In the genomic region with DNA sequence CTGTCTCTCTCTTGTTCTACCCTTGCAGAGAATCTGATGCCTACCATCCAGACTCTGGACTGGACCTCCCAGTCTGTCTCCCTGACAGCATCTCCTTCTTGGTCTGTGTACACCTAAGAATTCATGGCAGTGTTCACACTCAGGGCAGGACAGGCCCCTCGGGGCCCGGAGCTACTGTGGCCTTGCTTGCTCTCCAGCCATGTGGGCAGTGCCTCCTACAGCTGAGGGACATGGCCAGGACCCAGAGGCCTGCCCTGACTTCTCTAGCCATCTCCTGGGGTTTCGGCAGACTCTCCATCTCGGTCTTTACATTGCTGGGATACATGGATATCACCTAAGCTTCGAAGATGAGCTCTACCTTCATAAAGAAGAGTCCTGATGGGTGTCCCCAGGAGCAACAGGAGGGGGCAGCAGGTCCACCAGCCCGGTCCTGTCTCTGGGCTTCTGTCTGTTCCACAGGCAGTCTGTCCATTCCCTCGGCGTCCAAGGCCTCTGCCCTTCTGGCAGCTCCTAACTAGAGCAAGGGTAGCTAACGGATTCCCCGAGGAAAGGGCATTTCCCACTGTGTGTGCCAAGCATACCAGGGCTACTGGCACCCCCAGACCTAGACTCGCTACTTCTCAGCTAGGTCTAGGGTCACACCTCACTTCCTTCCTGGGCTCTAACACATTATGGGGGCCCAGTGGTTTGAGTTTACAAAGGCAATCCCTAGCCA, we compare ENCODE assay signal across 17 mouse cellular contexts. TPM values are rescaled to one million over a fixed set of nuclear protein-coding genes. Genes with fewer than 3 reads are reported as not detected.
DNase-seq lines count a peak whose midpoint lies in the region; ATAC-seq and TF ChIP-seq lines count a peak whose summit lies in the region.
"Had no signal": no experiment of that assay in that cellular context is flagged by ENCODE, and none has a peak within 500 bp of the region (broad histone marks: within the 10 kb centered on the region; RNA-seq: fewer than 3 reads in every experiment).

No protein-coding gene starts in this region.

- H3K9ac ChIP-seq in heart, postnatal 0 days (replicated peaks; ENCODE audit: low read depth, low read length), result no peak overlapping the region
- no peak overlapping the region; the same call in 1 of the 2 replicates for H3K9ac ChIP-seq in limb, embryonic 12.5 days (replicated peaks)
- H3K9ac ChIP-seq: forebrain, postnatal 0 days; hindbrain, embryonic 13.5 days had no signal

- no peaks in the 10 kb centered on the region for H3K36me3 ChIP-seq in heart, postnatal 0 days (replicated peaks; ENCODE audit: control insufficient read depth, insufficient read depth, low read length)
- peaks cover 24% of the 10 kb centered on the region for H3K36me3 ChIP-seq in limb, embryonic 12.5 days
- H3K36me3 ChIP-seq: hindbrain, embryonic 13.5 days had no signal

- no peak for ATAC-seq in heart, postnatal 0 days (ENCODE audit: insufficient read depth, low read depth)
- no peak for ATAC-seq in limb, embryonic 12.5 days (ENCODE audit: insufficient number of reproducible peaks, insufficient read depth, low FRiP score, low TSS enrichment, low read depth)
- no peak for ATAC-seq in erythroblast, adult 5-6 weeks (replicated peaks; ENCODE audit: low FRiP score, poor library complexity, severe bottlenecking)
- ATAC-seq: forebrain, postnatal 0 days; intestine, embryonic 16.5 days; midbrain, embryonic 16.5 days; Patski had no signal

- no peak for TF ChIP-seq CTCF in gastrocnemius, adult 2 months (IDR thresholded peaks at IDR 0.05)
- TF ChIP-seq CTCF in heart, postnatal 0 days (IDR thresholded peaks at IDR 0.05; ENCODE audit: low read depth), result no peak

- no peak overlapping the region for H3K4me2 ChIP-seq in heart, postnatal 0 days (ENCODE audit: low read depth, low read length)
- H3K4me2 ChIP-seq in limb, embryonic 12.5 days, result no peak overlapping the region
- H3K4me2 ChIP-seq: hindbrain, embryonic 13.5 days; lung, embryonic 14.5 days had no signal

- TF ChIP-seq EP300 in heart, postnatal 0 days (IDR thresholded peaks at IDR 0.05; ENCODE audit: low read depth), result no peak

- H3K9me3 ChIP-seq in heart, postnatal 0 days (replicated peaks; ENCODE audit: control insufficient read depth, low read length), result no peaks in the 10 kb centered on the region
- no peaks in the 10 kb centered on the region for H3K9me3 ChIP-seq in limb, embryonic 12.5 days
- H3K9me3 ChIP-seq: hindbrain, embryonic 13.5 days had no signal

- peaks cover 73% of the 10 kb centered on the region for H3K4me1 ChIP-seq in heart, postnatal 0 days (ENCODE audit: control insufficient read depth, insufficient read depth)
- H3K4me1 ChIP-seq in brown adipose tissue, adult 24 weeks (ENCODE audit: control insufficient read depth, insufficient read depth, insufficient read length, low read length), result peaks cover 86% of the 10 kb centered on the region
- peaks cover 94% of the 10 kb centered on the region for H3K4me1 ChIP-seq in limb, embryonic 12.5 days (replicated peaks)

- H3K4me3 ChIP-seq in gastrocnemius, adult 2 months, result no peak overlapping the region
- no peak overlapping the region for H3K4me3 ChIP-seq in heart, postnatal 0 days (ENCODE audit: low read depth, low read length)
- H3K4me3 ChIP-seq in brown adipose tissue, adult 24 weeks (ENCODE audit: insufficient read depth, low read depth, low read length), result no peak overlapping the region
- no peak overlapping the region for H3K4me3 ChIP-seq in limb, embryonic 12.5 days (replicated peaks)
- H3K4me3 ChIP-seq: erythroblast, embryonic 14.5 days; hindbrain, embryonic 13.5 days had no signal

- H3K27ac ChIP-seq in gastrocnemius, adult 2 months, result peak overlapping the region; percentile 73
- H3K27ac ChIP-seq in heart, postnatal 0 days (ENCODE audit: low read depth), result peak overlapping the region; percentile 62; the same call in 1 of the 2 replicates
- H3K27ac ChIP-seq in brown adipose tissue, adult 24 weeks (replicated peaks; ENCODE audit: low read depth, low read length), result peak overlapping the region; percentile 87
- peak overlapping the region; percentile 93 for H3K27ac ChIP-seq in limb, embryonic 12.5 days

- H3K27me3 ChIP-seq in heart, postnatal 0 days (ENCODE audit: control insufficient read depth, insufficient read depth, low read length), result no peaks in the 10 kb centered on the region
- no peaks in the 10 kb centered on the region for H3K27me3 ChIP-seq in limb, embryonic 12.5 days
- H3K27me3 ChIP-seq: hindbrain, embryonic 13.5 days; Patski had no signal

- no peak for DNase-seq in gastrocnemius, adult 2 months
- no peak for DNase-seq in gastrocnemius, postnatal 14 days
- no peak for DNase-seq in heart, postnatal 0 days (ENCODE audit: low spot score)
- no peak for DNase-seq in heart, adult 18-20 months
- DNase-seq: cerebellum, adult 2 months; forebrain, postnatal 0 days; kidney, postnatal 14 days; lung, embryonic 14.5 days; thymus, postnatal 36 days had no signal

- WGBS in heart, postnatal 0 days, result 76% methylated on average over 11 of the region's 11 CpGs
- WGBS in limb, embryonic 12.5 days, result 91% methylated on average over 11 of the region's 11 CpGs

- intact Hi-C loops in gastrocnemius, adult 2 months (cut with DNase I), result no loop called here
- intact Hi-C loops in gastrocnemius, postnatal 14 days (cut with DNase I; ENCODE audit: low total_unique reads), result no loop called here

RNA-seq across cellular contexts. Expression of gene Smad6, which starts 49.1 kb away (rescaled TPM):
- total RNA-seq in gastrocnemius, adult 2 months (2021), result 1 to 10 TPM; 2.2 to 5.7 TPM
- 1 to 10 TPM; 1.9 to 2.9 TPM for total RNA-seq in gastrocnemius, postnatal 14 days (2021)
- 68.4 and 93.1 TPM in 2 replicates for total RNA-seq in heart, postnatal 0 days (2014; rRNA removed; ENCODE audit: low replicate concordance)
- 5.6 and 6.7 TPM in 2 replicates for polyA plus RNA-seq in heart, postnatal 0 days (2015; fragmentation: Nextera tagmentation; extraction: Ambion mirVana)
- 10 to 100 TPM in 1 of 2 experiments, 1 to 10 TPM in 1; 9.0 to 11.3 TPM for total RNA-seq in heart, adult 18-20 months (2021)
- polyA plus RNA-seq in brown adipose tissue, adult 24 weeks (2012; ENCODE audit: insufficient read depth, insufficient read length, missing spikeins), result 5.3 and 14.8 TPM in 2 replicates
- 23.5 and 23.9 TPM in 2 replicates for polyA plus RNA-seq in limb, embryonic 12.5 days (2016; fragmentation: Nextera tagmentation; extraction: Ambion mirVana)
- not detected in 2 replicates for total RNA-seq in erythroblast, adult 5-6 weeks (2015; ENCODE audit: low replicate concordance)
- total RNA-seq in erythroblast, adult 5-6 weeks (2017; ENCODE audit: low replicate concordance), result 0.60 TPM in 1 of 2 replicates, not detected in the other
